Mouse (Mus musculus) right cerebral cortex, adult 2 months (tissue): Measurements from ENCODE around the gene Tacc3.
A peak's percentile ranks its signal among the peaks of the same experiment; 100 is the strongest.

Experiments
- DNase-seq, 2 experiments: peaks; one replicate each; pipeline ENCODE4 v3.0.0; 2021 to 2022; ENCODE audit warnings: low spot score in 2 of 2

The Tacc3 gene

DNA sequence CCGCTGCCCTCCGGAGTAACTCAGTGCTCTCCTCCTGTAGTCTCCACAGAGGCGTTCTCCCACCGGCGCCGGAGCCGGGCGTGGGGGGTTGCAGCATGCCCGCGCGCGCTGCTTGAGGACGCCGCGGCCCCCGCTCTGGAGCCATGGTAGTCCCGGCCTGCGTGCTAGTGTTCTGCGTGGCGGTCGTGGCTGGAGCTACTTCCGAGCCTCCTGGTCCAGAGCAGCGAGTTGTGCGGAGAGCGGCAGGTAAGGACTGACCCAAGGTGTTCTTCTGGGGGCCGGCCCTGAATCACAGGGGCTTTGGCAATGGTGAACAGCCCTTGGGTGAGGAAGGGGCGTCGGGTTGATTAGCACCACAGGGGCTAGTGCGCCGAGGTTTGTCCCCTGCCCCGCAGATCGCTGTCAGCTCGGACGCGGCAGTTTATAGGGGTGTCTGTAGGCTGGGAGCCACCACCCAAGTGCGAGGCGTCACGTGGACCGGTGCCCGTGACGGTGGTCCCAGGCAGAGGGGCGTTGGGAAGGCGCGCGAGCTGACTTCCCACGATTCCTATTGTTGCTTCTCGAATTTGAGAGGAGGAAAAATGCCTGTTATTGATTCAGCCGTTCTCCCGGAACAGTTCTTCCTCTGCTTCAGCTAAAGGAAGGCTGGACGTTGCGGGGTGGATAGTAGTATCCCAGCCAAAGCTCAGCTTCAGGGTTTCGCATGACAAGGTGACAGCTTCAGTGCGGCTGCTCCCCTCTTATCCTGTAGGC lies 64.5 kb downstream of the Tacc3 start:
- no peak for DNase-seq

DNA sequence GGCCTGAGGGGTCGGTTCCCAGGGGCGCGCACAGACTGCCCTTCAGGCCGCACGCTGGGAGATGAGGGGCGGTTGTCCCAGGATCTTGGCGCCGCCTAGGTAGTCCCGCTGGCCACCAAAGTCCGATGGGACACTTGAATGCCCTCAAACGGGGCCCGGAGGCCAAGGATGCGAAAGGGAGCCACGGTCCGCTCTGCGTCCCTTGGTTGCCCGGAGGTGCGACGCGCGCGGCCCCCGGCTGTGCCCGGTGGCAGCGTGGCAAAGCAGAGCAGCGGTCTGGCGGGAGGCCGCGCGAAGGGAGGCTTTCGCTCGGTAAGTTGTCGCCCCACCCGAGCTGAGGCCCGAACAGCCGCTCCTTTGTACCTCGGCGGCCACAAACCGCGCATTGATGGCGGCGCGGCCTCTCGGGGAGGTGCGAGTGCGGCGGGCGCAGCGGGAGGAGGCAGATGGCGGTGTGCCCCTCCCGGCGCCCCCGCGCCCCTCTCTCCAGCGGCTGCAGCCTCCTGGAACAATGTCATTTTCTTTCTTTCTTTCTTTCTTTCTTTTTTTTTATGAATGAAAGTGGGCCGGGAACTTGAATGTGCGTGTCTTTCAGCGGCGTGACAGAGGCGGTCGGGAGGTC lies 65.2 kb downstream of the Tacc3 start:
- peak in 1 of 2 experiments; percentile 11 for DNase-seq

DNA sequence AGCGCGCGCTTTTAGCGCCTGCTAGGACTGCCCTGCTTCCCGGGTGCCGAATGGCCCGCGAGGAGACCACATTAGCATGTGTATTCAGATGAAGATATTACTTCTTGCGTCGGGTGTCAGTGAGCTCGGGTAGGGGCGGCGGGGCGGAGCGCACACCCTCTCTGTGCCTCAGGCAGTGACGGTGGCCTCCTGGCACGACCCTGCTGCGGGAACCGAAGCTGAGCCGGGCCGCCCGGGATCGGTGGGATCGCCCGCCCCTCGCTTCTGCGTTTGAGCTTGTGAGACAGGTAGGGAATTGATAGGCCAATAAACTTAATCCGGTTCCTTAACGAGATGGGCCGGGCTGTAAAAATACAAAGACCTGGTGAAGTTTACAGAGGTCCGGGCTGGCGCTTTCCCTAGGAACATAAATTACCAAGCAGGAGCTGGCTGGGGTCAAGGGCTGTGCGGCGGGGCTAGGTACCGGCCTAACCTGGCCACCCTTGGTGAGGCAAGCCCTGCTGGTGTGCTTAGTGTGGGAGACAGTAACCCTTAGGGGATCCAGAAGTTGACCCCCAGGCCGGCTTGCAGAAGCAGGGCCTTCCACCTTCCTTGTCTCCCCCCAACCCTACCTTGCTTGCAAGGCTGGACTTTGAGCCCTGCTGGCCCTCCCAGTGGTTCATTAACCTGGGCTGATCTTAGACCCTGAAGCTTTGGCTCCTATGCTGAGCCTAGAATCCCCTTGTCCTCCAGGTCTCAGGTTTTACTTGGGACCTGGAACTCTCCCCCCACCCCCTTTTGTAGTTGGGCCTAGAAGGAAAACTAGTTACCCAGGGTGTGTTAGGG lies 65.9 kb downstream of the Tacc3 start:
- DNase-seq, result no peak

DNA sequence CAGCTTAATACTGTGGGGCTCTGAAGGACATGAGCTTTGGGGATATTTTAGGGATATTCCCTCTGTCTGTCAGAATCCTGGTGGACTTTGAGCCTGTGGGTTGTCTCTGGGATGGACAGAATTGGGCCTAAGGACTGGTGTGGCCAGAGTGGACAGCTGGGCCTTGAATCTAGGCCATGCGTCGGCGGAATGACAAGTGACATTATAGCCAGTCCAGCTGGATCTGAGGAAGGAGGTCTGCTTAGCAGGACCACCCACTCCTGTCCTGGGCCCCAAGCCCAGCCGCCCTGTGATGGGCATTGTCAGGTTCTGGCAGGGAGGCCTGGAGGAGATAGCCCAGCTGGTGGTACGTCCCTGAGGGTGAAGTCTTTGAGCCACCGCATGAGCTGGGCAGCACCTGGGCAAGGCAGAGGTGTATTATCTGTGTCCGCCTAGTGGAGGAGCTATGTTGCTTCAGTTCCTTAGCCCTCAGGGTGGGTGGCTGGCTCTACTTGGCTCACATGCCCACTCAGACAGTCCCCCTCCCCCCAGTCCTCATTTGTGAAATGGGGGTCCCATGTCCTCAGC lies 68.2 kb downstream of the Tacc3 start:
- peak; percentile 43 to 50 for DNase-seq

DNA sequence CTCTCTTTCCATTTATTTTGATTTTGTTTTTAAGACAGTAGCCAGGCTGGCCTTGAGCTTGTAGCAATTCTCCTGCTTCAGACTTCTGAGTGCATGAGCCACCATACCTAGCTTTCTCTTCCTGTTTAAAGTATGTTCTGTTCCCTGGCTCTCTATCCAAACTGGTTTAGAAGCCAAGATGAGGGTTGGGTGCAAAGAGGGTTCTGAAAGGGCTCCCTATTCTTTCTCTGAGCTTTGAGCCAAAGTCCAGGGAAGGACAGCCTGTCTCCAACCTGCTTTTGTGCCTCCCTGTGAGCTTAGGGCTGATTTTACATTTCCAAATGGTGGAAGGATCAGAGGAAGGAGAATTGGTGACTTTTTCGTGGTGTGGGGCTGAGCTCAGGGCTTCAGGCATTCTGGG lies 69.0 kb downstream of the Tacc3 start:
- no peak for DNase-seq
